Mouse (Mus musculus) c-Kit-negative CD71-positive TER-119-positive erythroid progenitor cells, embryonic 14.5 days (primary cell): Measurements from ENCODE around the gene Tomm20l.

Experiments
- DNase-seq: peaks from one replicate; pipeline ENCODE4 v3.0.0-alpha.2; 2013; ENCODE audit warnings: low read depth, low spot score

Tomm20l gene

GRCm38 (mm10) chr12:71154979-71155378 lies 43.8 kb downstream of the Tomm20l start:
- no peak for DNase-seq

GRCm38 (mm10) chr12:71157974-71158373 lies 46.7 kb downstream of the Tomm20l start:
- no peak for DNase-seq

GRCm38 (mm10) chr12:71164410-71164809 lies 53.2 kb downstream of the Tomm20l start:
- no peak for DNase-seq

GRCm38 (mm10) chr12:71169911-71170310 lies 58.7 kb downstream of the Tomm20l start:
- DNase-seq: no peak
